ENCODE assay signal across 8 mouse cellular contexts in the genomic region with DNA sequence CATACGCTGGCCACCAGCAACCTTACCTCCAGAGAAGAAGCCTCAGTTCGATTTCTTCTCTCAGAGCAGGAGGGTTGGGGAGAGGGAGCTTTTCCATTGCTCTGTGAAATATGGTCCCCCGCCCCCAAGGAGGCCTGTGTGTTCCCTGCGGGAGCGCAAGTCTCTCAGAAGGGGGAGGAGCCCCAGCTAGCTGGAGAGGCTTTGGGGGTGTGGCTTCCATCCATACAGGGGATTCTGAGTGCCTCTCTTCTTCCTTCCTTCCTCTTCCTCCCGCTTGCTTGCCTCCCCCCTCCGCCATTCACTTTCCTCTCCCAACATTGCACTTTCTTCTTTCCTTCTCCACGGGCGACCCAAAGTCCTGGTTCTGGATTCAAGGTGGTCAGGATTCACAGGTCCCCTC.
DNase-seq lines count a peak whose midpoint lies in the region; ATAC-seq and TF ChIP-seq lines count a peak whose summit lies in the region.

No protein-coding gene starts in this region.

- no peaks in the 10 kb centered on the region; the same call in 1 of the 2 replicates for H3K36me3 ChIP-seq in forebrain, postnatal 0 days (ENCODE audit: insufficient read depth)

- no peaks in the 10 kb centered on the region for H3K27me3 ChIP-seq in forebrain, postnatal 0 days (ENCODE audit: insufficient read depth, low read length)

- peak; percentile 20 for DNase-seq in gastrocnemius, postnatal 25 days
- DNase-seq in gastrocnemius, adult 8-10 months (ENCODE audit: low spot score in 2 of 2), result no peak
- DNase-seq in ES-CJ7 (ENCODE audit: low read depth, low spot score), result peak; percentile 48
- peak; percentile 29 for DNase-seq in forebrain, postnatal 0 days
- DNase-seq in kidney, postnatal 10 days, result peak; percentile 28
- DNase-seq in retina, postnatal 1 day, result peak; percentile 72
- DNase-seq in spleen, postnatal 36 days (ENCODE audit: low spot score in 2 of 2), result no peak
- no peak for DNase-seq in left cerebral cortex, adult 18-20 months (ENCODE audit: low spot score in 2 of 2)

- H3K27ac ChIP-seq in forebrain, postnatal 0 days (ENCODE audit: low read depth, low read length), result no peak overlapping the region

- 29% methylated on average over 9 of the region's 9 CpGs for WGBS in forebrain, postnatal 0 days

- no peak overlapping the region for H3K4me3 ChIP-seq in forebrain, postnatal 0 days (ENCODE audit: low read depth, low read length)

- H3K9ac ChIP-seq in forebrain, postnatal 0 days, result no peak overlapping the region

- no peak for TF ChIP-seq CTCF in forebrain, postnatal 0 days (IDR thresholded peaks at IDR 0.05; ENCODE audit: low read depth)

- 0 out of 2 replicates have a peak, but pooled peaks cover 8% of the 10 kb centered on the region for H3K4me1 ChIP-seq in forebrain, postnatal 0 days (ENCODE audit: insufficient read depth)

- 0 out of 2 replicates have a peak overlapping the region, but pooled peaks have one; percentile 6 for H3K4me2 ChIP-seq in forebrain, postnatal 0 days (ENCODE audit: low read depth)

- no peaks in the 10 kb centered on the region for H3K9me3 ChIP-seq in forebrain, postnatal 0 days (ENCODE audit: low read length)

- ATAC-seq in forebrain, postnatal 0 days, result peak; percentile 50; the same call in 1 of the 2 replicates

Comparison
In these comparisons a context has a peak if more than half of its experiments do, and no peak if none do; other contexts are left out.
1. DNase-seq: peak in gastrocnemius, postnatal 25 days (single experiment), ES-CJ7 (single experiment), forebrain, postnatal 0 days (single experiment), kidney, postnatal 10 days (single experiment) and retina, postnatal 1 day (single experiment); none in gastrocnemius, adult 8-10 months (0 of 2), spleen, postnatal 36 days (0 of 2) and left cerebral cortex, adult 18-20 months (0 of 2).